Mouse (Mus musculus) urinary bladder, adult 18-20 months (tissue): ENCODE measurements around the gene Pip4k2c.
A peak's percentile ranks its signal among the peaks of the same experiment; 100 is the strongest.

Experiments
- DNase-seq, 2 experiments: peaks; one replicate each; pipeline ENCODE4 v3.0.0; 2022; ENCODE audit warnings: low spot score in 2 of 2, mixed read lengths in 2 of 2

Gene Pip4k2c

DNA sequence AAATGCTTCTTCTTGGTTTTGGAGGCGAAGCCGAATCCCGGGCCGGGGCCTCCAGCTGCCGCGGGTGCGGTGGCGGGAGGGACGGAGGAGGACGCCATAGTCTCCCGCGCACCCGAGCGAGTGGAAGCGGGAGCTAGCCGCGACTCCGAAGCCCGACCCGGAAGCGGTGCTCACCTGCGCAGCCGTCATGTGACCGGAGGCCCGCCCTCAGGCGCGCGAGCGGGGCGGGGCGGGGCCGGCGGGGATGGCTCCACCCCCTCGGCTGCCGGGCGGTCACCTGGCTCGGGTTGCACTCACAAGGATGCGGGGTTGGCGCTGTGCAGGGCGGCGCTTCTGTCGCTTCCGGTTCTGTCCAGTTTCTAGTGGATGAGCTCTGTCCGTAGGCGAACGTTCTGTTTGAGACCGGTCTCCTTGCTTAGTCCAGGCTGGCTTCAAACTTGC is at the start of gene Pip4k2c:
Gene Pip4k2c (minus strand): TSS at position 172 of the 441 bp plus-strand sequence.
- DNase-seq = peak; percentile 91 to 92

DNA sequence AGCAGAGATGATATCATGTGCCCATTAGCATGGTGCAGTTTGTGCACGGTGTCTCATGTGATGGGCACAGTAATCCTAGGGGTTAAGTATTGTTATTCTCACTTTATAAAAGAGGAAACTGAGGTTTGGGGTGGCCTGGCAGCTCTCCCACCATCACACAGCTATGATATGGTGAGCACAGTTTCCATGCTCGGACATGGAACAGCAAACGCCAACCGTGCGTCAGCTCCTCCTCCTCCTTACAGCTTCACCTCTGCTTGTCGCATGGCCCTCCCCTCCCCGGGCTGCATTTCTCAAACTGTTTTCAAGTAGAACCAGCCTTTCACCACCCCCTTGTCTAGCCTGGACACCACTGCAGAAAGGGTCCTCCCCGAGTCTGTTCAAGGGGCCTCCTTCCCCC is 47.1 kb upstream of the Pip4k2c start:
- no peak for DNase-seq

DNA sequence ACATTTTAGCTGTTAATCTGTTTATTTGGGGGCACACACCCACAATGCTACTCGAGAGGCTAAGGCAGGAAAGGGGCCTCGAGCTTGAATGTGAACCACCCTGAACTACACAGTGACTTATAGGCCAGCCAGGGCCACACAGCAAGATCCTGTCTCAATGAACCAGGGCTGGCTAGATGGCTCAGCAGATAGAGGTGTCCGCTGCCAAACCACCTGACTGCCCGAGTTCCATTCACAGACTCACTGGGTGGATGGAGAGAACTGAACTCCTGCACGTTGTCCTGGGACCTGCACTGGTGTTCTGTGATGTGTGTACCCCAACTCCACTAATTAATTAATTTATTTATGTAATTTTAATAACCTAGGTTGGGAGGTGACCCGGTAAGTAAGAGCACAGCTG is 46.4 kb upstream of the Pip4k2c start:
- DNase-seq = no peak

DNA sequence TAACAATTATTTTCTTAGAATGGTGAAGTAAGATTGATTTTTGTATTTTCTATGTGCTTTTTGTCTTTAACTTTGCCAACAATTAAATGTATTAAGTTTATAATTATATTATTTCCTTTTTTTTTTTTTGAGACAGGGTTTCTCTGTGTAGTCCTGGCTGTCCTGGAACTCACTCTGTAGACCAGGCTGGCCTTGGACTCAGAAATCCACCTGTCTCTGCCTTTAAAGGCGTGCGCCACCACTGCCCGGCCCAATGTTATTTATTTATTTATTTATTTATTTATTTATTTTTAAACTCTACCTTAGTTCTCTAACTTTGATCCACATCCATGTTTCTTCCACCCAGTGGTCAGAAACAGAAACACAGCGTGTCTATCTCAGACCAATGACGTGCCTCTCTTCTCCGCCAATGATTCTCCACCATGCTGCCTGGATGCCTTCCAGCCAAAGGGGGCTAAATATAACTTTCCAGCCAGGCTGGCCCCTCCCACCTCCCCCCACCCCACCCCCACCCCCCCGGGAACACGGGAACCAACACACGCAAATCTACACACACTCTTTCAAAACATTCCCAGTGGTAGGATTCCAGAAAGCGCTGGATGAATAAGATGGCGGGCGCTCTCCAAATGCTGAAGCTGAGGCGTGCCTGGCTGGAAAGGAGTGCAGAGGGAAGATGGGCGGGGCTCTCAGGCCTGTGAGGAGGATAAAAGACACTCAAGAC is 44.4 kb upstream of the Pip4k2c start:
- no peak for DNase-seq

- no peak for DNase-seq
Observed at GRCm38 (mm10) chr10:127250810-127251209, 39.4 kb upstream of the Pip4k2c start.

DNA sequence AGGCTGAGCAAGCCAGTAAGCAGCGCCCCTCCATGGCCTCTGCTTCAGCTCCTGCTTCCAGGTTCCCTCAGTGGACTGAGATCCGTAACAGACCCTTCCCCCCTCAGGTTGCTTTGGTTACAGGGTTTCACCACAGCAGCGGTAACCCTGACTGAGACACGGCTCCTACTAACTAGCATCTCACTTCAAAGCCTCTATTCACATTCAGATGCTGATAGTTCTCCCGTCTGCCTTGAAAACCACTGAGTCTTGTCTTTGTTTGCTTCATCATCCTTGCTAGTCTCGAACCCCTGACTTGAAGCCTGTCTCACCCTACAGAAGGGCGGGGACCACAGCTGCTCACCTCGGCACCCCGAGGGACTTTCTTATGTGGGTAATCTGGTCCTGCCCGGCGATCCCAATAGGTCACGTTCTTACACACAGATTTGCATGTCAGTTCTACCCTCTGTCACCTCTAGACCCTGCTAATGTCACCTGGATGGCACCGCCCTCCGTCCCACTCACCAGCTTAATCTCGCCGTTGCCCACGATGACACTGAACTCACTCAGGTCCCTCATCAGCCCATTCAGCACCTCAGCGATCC is 26.9 kb upstream of the Pip4k2c start:
- DNase-seq = no peak

GRCm38 (mm10) chr10:127236541-127236940 is 25.2 kb upstream of the Pip4k2c start:
- DNase-seq = no peak

DNA sequence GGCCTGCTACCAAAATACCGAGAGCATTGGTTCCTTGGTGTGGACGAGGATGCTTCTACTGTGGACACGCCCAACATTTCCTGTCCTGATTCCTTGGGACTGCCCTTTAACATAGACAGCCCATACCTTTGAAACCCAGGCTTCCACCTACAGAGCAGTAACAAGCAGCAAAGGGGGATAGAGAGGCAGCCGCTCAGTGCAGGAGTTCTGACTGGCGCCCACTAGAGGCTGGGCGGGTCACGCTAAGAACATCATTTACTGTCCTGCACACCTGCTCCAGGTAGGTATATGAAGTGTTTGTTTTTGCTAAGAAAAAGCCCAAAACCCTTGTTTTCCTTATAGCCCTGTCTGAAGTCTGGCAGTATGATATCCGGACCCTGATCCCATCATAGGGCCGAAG is 21.8 kb upstream of the Pip4k2c start:
- DNase-seq = no peak

DNA sequence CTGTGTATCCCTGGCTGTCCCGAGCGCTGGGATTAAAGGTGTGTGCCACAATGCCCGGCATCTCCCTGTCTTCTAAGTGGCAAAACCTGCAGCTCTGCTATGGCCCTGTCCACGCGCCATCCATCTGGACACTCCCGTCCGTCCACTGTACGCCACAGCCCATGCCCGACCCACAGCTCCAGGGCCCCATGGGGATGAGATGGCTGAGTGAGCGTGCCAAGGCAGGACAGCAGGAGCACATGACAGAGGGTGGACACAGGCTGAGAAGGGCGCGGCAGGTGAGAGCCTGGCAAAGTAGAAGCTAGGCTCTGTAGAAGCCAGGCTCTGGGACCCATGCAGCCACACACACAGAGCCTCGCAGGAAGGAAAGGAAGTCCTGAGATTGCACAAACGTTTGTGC is 20.4 kb upstream of the Pip4k2c start:
- no peak for DNase-seq

DNA sequence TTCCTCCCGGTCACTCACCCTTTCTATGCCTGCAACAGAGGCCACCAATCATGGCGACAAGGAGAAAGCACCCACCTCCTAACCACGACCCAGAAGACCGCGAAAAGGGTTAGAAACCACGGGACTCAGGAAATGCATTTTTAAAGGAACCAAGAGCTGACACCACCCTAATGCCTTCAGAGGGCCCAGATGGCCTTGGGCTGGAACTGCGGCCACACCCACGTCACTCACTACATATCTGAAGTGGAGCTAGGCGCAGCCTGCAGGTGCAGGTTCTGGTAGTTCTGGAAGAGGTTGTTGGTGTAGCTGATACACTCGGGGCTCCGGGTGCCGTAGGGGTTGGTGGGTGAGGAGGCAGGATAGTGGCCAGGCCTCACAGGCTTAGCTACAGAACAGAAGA is 19.3 kb upstream of the Pip4k2c start:
- DNase-seq = no peak

DNA sequence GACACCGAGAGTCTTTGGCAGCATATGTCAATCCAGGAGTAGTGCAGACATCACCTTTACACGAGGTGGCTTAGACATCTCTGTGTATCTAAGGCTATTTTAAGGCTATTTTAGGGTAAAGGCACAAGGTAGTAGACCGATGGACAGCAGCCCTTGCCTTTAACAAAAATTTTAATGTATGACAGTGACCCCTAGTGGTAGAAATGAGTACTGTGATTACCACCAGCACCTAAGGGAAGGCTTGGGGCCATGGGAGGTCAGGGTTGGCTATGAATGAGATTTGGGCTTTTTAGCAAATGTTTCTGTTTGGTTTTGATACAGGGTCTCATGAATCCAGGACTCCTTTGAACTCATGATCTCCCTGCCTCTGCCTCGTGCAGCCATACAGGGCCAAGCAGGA is 17.5 kb upstream of the Pip4k2c start:
- peak in 1 of 2 experiments; percentile 10 for DNase-seq

DNA sequence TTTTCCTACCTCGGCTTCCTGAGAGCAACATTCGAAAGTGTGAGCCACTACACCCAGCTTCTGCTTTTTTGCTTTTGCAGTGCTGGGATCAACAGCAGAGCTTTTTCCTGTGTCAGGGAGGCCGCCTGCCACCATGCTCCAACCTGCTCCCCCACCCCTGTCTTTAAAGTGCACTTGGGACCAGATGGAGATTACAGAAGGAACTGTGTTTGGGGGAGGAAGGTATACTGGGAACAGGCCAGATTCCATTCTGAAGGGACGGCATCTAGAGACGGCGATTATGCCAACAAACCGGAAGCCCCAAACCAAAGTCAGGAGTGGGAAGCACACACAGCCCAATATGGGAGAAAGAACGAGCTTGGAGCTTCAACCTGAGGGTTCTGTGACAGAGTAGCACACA is 15.8 kb upstream of the Pip4k2c start:
- no peak for DNase-seq

- DNase-seq = no peak
Observed at GRCm38 (mm10) chr10:127226318-127226895, 15.0 kb upstream of the Pip4k2c start.

DNA sequence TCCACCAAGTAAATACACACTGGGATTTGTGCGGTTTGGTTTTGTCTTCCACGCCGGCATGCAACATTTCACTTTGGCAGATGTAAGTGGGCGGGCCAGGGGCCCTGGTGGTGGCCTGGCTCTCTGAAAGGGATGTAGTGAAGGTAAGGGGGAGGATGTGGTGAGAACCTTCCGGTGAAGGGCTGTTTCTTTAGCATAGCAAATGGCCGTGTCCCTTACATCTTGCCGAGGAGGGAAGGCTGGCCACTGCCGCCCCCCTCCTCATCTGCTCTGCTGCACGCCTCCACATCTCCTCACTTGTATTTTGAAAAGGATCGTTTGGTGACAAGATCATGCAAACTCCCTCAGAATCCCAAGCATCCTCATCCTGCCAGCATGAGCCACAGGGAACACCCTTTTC is 14.3 kb upstream of the Pip4k2c start:
- no peak for DNase-seq

- no peak for DNase-seq
Observed at GRCm38 (mm10) chr10:127225213-127225612, 13.8 kb upstream of the Pip4k2c start.

GRCm38 (mm10) chr10:127218339-127218738 is 7.0 kb upstream of the Pip4k2c start:
- DNase-seq = no peak

DNA sequence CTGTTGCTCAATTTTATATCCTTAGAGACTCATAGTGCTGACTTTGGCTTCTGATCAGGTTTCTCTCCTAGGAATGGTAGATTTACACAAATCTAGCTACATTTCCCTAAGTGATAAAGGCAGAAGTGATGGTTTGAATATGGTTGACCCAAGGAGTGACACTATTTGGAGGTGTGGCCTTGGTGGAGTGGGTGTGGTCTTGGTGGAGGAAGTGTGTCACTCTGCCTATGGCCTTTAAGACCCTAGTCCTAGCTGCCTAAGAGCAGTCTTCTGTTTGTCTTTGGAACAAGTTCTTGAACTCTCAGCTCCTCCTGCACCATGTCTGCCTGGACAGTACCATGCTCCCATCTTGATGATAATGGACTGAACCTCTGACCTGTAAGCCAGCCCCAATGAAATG is 5.8 kb upstream of the Pip4k2c start:
- DNase-seq = no peak

- no peak for DNase-seq
Observed at GRCm38 (mm10) chr10:127216456-127216855, 5.1 kb upstream of the Pip4k2c start.

DNA sequence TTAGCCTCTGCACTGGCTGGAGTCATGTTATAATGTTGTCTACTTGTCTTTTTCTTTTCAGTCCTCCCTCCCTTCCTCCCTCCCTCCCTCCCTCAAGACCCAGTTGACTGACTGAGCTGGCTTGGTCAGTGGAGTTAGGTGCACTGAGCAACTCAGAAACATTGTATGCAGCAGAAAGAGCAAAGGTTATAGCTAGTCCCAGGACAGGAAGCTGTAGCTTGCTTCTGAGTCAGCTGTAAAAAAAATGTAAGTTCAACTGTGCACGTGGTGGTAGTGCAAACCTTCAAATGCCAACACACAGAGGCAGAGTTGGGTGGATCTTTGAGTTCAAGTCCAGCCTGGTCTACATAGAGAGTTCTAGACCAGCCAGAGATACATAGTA is 3.0 kb upstream of the Pip4k2c start:
- no peak for DNase-seq

- DNase-seq = no peak
Observed at GRCm38 (mm10) chr10:127213704-127214421, 2.5 kb upstream of the Pip4k2c start.

GRCm38 (mm10) chr10:127213272-127213671 is 1.9 kb upstream of the Pip4k2c start:
- DNase-seq = no peak

- no peak for DNase-seq
Observed at GRCm38 (mm10) chr10:127210961-127211405, 402 bp downstream of the Pip4k2c start.
